Mouse (Mus musculus) small intestine, adult 2 months (tissue): ENCODE results near the gene Zfp385c.

Source experiments
- CTCF ChIP-seq: fragments of 200-500 bp; IDR thresholded peaks from 2 replicates; pipeline ENCODE4 v1.5.1; 2012; ENCODE audit warnings: low read depth, mild to moderate bottlenecking, control low read depth, inconsistent platforms, low read length, moderate library complexity, mixed read lengths; ENCODE audit not compliant: insufficient replicate concordance, insufficient read length; ENCODE audit errors: extremely low read depth
- POLR2A ChIP-seq: fragments of 200-500 bp; IDR thresholded peaks from 2 replicates; pipeline ENCODE4 v1.6.1; 2012; ENCODE audit warnings: low read depth, mild to moderate bottlenecking, control low read depth, inconsistent platforms, low read length, moderate library complexity

GRCm38 (mm10) chr11:100738749-100739148 lies 46.5 kb upstream of the Zfp385c start:
- TF ChIP-seq POLR2A (no peak), CTCF (no peak)
